Mouse (Mus musculus) gastrocnemius, postnatal 4 days (tissue): ENCODE measurements around the gene Txn2. TPM values are rescaled to one million over a fixed set of nuclear protein-coding genes. Genes with fewer than 3 reads are reported as not detected.
A peak's percentile ranks its signal among the peaks of the same experiment; 100 is the strongest.

Source experiments
- DNase-seq, 2 experiments: peaks; one replicate each; pipeline ENCODE4 v3.0.0; 2021 to 2022; ENCODE audit warnings: low spot score in 2 of 2, mixed read lengths in 2 of 2
- total RNA-seq, 2 experiments: library from RNA; stranded (reverse); gene quantifications; 2 replicates each; pipeline ENCODE4 v1.2.3; 2021

Txn2 gene
- total RNA-seq, 2 experiments from 2014 or later = 152 to 157 TPM

DNA sequence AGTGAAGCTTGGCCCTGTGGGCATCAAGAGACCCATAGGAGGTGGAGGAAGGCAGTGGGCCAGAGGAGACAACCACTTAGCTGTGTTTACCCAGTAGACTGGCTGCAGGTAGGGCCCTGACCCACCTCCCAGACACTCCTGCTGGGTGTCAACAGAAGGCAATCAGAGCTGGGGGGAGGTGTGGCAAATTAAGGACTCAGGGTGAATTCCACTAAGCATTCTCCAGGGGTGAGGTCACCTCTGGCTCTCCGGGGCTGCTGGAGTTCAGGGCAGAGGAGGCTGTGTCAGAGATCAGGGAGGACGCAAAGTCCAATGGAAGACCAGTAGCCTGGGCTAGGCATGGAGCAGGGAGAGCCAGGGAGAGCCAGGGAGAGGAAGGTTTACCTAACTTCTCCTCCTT is 17.7 kb downstream of the Txn2 start:
- DNase-seq = no peak

DNA sequence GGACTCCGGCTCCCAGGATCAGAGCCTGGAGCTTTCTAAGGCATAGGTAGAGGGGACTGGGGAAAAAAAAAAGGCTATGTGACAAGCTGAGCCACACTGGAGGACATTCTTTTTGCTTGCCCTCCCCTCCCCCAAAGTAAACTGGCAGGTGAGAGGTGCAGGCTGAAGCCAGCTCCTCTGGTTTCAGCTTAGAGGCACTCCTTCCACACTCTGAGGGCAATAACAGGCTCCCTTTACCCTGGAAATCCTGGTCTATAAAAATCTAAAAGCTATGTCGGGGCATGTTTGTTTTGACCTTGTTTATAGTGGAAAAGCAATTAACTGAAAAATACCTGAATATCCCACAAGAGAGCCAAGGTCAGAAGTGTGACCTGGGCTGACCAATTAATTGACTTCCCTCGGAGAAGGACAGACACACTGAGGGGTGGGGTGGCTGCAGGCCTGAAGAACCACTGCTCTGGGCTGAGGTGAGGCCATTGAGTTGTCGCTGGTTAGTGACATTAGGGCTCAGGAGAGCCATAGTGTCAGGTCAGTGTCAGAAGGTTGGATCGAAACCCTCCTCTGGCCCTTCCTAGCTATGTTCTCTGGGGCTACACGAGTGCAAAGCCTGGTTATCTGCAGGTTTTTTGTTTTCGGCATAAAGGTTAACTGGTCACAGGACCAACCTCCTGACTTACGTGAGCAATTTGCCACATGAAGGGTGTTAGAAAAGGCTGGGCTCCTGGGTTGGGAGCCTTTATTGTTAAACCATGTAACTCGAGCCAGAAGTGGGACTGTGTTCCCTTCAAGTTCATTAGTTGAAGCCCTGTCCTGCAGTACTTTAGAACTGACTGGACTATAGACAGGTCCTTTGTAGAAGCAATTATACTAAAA is 20.9 kb downstream of the Txn2 start:
- no peak for DNase-seq

DNA sequence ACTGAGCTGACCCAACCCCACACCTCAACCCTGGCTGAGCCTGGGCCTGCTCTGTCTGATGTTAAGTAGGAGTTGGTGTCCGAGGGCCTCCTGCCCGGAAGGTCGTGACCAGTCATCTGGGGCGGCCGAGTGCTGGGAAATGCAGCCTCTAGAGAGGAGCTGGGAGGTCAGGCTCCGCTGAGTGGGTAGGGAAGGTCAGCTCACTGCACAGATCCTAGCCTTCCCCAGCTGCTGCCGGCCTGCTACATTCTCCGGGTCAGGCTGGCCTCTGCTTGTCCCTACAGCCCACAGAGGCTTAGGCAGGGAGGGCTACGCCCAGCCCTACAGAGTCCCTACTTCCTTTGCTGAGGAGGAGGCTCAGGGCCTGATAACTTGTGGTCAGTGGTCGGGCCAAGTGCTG is 22.3 kb downstream of the Txn2 start:
- DNase-seq = no peak

DNA sequence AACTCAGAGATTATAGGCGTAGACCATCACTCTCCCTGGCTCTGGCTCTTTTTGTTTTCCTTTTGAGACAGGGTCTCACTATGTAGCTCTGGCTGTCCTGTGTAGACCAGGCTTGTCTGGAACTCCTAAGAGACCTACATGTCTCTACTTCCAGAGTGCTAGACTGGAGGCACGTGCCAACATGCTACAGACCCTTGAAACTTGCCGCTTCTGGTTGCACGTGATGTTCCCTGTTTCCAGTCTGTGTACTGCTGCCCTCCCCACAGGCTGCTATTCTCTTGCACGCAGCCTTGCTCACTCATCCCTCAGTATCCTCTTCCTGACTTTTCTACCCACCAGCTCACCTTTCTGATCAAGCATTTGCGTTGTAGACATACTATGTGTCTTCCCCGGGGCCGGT is 22.7 kb downstream of the Txn2 start:
- no peak for DNase-seq

DNA sequence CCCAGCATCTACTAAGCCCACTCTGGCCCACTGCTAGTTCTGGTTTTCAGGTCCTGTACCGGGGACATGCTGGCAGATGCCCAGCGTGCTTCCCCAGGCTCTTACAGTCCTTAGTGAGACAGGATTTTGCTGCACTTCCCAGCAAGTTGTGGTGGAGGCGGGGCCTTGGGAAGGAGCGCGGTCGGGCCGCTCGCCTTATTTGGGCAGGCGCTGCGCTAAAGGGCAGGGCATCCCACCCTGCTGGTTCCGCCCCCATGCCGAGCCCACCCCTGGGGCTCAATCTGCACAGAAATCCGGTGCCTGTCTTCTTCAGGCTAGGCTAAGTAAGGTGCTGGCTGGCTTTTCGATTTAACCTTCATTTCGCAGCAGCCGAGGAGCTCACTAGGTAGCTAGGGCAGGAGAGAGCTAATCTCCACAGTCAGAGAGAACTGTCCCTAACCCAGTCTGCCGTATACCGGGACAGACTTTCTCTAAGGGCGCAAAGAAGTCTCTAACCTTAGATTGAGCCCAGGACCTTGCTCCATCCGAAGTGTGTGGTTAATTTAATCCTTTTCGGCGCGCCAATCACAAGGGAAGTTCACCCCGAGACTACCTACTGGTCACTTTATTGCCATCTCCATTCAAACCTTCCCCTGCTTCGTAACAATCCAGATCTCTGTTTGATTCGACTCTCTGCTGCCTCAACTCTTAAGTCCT is 23.4 kb downstream of the Txn2 start:
- DNase-seq = peak; percentile 44 to 64

- no peak for DNase-seq
Measured at GRCm38 (mm10) chr15:77904363-77904892, 24.4 kb downstream of the Txn2 start.

DNA sequence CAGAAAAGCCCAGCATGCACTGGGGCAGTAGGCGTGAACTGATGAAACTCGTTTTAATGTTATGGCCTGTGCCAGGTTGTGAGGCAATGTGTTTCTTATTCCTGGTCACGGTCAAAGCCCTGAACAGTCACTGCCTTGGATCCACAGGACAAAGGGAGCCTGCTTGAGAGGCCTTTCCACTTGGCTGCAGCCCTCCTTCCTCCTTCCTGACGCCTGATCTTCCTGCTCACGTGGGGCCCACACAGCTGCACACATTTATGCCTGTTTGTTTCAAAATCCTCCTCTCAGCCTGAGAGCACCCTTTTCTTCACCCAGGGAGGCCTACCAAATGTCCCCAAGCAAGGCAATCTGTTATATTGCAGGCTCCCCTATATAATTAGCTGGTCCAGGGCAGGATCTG is 25.6 kb downstream of the Txn2 start:
- no peak for DNase-seq

DNA sequence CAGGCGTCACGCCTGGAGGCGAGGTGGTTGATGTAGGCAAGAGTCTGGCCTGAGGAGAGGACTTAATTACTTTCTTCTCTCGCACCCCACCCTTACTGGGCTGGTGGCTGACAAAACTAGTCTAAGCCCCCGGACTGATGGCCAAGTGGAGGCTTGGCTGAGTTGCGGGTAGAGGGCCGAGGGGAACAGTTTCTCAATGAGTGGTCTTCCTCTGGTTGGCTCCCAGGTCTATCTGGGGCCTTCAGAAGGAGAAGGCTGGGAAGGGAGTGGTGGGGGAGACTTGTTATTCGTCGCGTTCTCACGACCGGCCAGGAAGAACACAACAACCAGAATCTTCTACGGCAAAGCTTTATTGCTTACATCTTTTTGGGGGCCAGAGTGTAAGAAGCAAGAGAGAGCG is 33.9 kb downstream of the Txn2 start:
- no peak for DNase-seq

- DNase-seq = no peak
Measured at GRCm38 (mm10) chr15:77893292-77893691, 35.5 kb downstream of the Txn2 start.

- no peak for DNase-seq
Measured at GRCm38 (mm10) chr15:77892420-77892819, 36.4 kb downstream of the Txn2 start.

DNA sequence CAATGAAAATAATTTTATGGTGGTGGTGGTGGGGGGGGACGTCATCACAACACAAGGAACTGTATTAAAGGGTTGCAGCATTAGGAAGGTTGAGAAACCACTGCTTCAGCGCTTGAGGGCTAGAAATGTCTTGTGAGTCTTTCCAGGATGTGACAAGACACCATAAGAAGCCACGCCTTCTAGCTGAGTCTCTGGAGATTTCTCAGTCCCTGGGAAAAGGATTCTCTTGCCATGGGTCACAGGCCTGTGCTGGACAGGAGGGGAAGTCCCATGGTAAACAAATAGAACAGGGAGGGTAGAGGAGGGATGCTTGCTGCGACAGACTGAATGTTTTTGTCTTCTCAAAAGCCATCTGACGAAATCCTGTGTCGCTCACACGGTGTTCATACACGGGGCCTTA is 37.0 kb downstream of the Txn2 start:
- DNase-seq = no peak

DNA sequence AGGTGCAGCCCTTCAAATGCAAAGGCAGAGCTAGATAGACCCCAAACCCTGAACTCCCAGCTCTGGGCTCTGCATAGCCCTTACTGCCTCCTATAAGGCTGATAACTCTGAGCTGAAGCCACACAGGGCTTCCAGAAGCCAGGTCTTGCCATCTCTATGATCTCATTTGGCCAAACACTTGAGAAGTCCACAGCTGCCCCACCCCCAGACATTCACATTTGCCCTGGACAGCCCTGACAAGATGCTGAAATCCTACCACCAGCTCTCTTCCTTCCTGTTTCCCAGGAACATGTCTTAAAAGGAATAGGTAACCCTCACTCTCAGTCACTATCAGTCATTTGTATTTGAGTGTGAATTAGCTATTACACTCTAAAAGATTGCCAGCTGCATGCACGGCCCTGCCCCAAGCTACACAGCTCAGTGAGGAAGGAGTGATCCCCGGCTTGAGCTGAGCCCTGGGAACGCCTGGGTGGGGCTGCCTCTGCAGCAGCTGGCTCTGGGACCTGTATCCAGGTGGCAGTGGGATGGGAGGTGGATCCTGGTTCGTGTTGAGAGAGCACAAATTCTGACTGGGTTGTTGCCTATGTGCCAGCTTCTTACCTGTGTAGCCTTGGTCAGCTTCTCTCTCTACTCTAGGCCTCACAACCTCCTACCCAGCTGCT is 38.9 kb downstream of the Txn2 start:
- DNase-seq = no peak

- no peak for DNase-seq
Measured at GRCm38 (mm10) chr15:77888286-77888685, 40.5 kb downstream of the Txn2 start.

GRCm38 (mm10) chr15:77887093-77887488 is 41.7 kb downstream of the Txn2 start:
- DNase-seq = no peak

- DNase-seq = no peak
Measured at GRCm38 (mm10) chr15:77886369-77887092, 42.3 kb downstream of the Txn2 start.

- DNase-seq = no peak
Measured at GRCm38 (mm10) chr15:77885945-77886344, 42.9 kb downstream of the Txn2 start.

DNA sequence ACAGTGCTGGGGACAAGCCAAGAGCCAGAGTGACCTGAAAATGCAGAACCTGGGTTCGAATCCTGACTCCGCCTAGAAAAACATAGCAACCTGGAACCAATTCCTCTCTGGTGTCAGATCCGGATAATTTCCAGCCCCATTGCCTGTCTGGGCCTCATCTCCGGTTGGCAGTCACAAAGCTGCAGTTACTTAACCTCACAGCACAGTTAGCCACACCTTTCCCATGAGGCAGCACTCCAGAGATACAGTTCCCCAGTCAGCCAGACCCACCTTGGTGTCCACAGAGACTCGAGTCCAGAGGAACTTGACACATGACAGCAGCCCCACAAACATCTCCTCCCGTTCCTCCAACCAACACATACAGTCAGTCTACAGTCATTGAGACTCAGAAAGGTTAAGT is 43.6 kb downstream of the Txn2 start:
- no peak for DNase-seq

DNA sequence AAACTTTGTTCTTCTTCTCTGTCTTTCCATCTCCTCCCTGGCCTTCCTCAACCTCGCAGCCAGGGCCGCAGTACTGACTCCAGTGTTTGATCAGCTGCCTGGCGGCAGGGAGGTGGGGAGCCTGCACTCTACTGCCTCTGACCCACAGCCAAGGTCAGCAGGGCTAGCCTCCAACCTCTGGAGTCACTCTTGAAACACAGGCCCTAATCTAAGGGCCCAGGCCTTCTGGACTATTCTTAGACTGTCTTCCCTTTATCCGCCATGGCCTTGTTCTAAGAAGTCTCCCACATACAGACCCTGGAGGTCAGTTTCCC is 45.2 kb downstream of the Txn2 start:
- no peak for DNase-seq

DNA sequence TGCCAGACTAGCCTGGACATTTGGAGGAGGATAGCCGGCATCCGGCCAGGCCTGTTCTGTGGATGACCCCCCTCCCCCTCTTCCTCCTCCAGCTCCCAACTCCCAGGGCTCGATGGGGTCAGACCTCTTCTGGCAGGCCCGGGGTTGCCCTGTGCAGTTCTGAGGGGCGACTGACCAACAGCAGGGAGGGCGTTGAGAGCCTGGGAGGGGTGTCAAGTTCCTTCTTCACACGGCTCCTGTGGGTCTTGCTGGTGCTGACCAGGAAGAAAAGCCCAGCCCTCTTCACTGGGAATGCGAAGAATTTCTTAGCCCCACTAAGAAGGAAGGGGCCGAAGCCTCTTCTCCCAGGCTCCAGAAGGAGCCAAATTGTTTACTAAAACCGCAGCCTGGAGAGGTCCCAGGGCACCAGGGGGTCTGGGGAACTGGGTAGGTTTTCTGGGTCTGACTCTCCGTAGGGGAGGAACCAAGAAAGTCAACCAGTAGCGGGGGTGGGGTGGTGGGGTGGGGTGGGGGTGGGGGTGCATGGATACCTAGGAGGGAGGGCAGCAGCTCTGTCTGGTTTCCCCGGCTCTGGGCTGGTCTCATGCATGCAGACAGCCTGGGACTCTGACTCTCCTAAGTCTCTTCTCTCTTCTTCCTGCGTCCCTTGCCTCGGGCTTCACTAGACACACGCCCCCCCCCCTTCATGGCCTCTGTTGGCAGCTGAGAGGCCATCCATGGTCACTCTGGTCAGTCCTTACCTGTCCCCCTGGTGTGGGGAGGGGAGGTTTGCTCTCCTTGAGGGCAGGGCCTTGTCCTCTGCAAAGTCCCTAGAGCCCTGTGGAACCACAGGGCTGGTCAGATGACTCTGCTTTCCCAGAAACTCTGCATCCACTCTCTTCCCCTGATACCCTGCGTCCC is 45.8 kb downstream of the Txn2 start:
- DNase-seq = peak in 1 of 2 experiments; percentile 51

DNA sequence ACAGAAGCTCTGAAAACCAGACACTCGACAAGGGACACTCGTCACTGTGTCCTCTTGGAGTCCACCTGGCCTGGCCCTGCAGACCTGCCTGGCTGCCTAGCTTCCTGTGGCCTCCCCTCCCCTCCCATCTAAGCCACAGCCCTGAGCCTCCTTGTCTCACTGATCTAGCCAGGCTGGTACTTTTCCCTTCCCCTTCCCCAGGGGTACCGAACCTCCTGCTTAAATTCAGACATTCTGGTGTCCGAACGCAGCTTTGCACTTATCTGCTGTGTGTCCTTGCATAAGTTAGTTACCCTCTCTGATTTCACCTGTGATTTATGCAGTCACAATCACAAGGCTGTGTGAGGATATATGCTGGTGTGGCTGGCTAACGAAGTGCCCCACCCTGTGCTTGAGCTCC is 46.5 kb downstream of the Txn2 start:
- no peak for DNase-seq
